Mouse (Mus musculus): ENCODE data around the gene Spesp1. TPM values are rescaled to one million over a fixed set of nuclear protein-coding genes. Genes with fewer than 3 reads are reported as not detected.

Spesp1 gene
- not detected for polyA plus RNA-seq (2017; shearing (Covaris generic))

DNA sequence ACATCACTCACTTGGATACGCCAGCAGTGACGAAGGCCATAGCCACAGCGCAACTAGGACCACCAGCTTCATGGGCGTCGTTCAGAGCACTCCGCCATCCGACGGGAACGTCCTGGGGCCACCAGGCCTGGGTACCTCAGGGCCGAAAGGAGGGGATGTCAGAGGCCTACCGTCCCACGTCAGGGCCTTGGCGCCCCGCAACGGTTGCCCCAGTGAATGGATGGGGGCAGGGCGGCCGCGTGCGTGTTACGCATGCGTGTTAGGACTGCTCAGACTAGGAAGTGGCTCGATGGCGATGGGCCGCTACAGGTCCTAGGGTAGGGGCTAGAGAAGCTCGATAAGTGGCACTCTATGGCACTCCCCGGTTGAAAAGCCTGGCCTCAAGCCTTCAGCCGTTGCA, at the start of gene Spesp1:
Gene Spesp1 (minus strand): TSS at position 218 of the 400 bp plus-strand sequence.

Other genes starting within 250 kb of the Spesp1 start
- gene Glce, start 159.6 kb downstream of the Spesp1 start, polyA plus RNA-seq (2017; shearing (Covaris generic)), result 7.8 TPM
- gene Anp32a, start 59.1 kb upstream of the Spesp1 start, polyA plus RNA-seq (2017; shearing (Covaris generic)), result 107 TPM

Measured in activated CD4-positive, CD25-positive, alpha-beta regulatory T cell, adult 9 weeks (primary cell).